Mouse (Mus musculus) c-Kit-positive CD71-negative TER-119-negative erythroid progenitor cells, embryonic 14.5 days (primary cell): ENCODE data around the gene Tmem88b.
A peak's percentile ranks its signal among the peaks of the same experiment; 100 is the strongest.

Experiments
- DNase-seq: peaks from one replicate; pipeline ENCODE4 v3.0.0-alpha.2; 2013; ENCODE audit warnings: low read depth

Gene Tmem88b

DNA sequence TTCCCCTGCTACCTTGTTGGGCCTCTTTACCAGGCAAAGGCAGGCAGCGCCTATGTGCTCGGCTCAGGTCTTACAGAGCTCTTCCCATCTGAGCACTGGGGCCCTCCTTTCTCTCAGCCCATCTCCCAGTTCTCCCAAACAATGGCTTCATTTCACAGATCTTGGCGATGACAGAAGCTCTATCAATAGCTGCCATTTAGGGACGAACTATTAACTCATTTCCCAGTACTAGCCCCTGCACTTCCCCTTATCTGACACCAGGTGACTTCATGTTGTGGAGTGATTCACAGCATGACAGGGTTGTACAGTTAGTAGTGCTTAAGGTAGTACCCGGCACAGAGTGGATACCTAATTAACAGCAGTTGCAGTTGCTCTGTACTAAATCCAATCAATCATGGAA is at the start of gene Tmem88b:
Gene Tmem88b (minus strand): TSS at position 56 of the 400 bp plus-strand sequence.
- no peak for DNase-seq

DNA sequence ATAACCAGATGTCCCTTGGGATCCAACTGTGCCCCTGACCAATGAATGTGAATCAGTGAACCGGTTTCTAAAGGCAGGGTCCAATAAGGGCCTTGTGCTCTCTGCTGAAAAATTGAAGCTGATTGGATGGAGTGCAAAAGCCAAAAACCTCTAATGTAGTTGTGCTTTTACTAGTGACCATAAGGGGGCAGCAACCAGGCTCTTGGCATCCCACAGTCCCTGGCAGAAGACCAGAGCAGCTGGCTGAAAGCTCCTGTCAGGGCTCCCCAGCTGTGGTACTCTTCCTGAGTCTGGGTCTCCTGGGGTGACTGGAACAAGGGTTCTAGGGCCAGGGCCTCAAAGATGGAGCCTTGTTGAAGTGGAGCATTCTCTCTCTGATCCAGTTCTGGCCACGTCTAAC is 48.2 kb upstream of the Tmem88b start:
- peak; percentile 67 for DNase-seq

DNA sequence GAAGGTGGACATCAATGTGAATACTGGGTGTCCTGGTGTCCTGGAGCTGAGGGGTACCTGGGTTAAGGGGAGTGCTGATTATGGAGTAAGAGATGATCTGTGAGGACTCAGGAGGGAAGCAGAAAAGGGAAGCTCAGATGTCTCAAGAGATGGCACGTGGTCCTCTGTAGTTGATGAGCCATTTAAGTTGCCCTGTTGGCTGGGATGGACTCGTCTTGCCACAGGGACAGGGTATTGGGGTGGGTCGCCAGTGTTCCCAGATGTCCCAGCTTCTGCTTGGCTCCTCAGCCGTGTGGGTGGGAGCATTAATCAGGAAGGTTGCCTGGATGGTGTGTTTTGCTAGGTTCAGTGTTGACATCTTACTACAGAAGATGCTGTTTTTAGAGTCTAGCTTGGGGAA is 47.6 kb upstream of the Tmem88b start:
- no peak for DNase-seq

GRCm38 (mm10) chr4:155832321-155832720 is 46.6 kb upstream of the Tmem88b start:
- DNase-seq: no peak

DNA sequence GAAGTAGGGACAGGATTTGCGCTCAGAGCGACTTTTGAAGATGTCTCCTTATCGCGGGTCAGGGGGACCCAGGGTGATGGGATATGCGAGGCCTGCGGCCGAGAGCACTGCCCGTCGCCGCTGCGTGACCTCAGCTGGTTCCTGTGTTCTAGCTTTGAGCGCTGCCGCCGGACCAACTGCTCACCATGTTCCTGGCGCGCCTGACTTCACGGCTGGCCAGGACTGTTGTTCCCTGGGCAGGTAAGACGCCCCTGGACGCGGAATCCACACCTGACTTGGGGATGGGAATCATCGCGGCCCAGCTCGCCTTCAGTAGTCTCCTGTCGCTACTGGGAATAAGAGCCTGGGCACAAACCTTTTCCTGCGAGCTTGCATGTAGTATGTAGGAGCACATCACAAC is 46.2 kb upstream of the Tmem88b start:
- no peak for DNase-seq

GRCm38 (mm10) chr4:155831205-155831766 is 45.6 kb upstream of the Tmem88b start, which contains the start of gene Aurkaip1:
TSS of gene Aurkaip1 (plus strand) at chr4:155831272.
- DNase-seq: peak; percentile 92

DNA sequence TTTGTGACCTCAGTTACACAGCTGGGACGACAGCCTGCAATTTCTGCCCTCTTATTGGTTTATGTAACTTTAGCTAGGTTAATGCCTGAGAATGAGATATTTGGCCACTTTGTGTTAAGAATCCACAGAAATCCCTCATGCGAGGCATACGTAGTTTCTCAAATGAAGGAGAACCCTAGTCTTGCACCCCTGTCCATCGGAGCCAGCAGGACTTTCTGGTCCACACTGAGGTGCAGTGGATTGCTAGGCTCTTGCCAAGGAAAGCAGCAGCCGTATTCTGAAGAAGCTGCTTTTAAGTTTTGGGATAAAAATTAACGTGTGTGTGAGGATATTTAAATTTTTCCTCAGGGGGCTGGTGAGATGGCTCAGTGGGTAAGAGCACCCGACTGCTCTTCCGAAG is 44.9 kb upstream of the Tmem88b start:
- no peak for DNase-seq

GRCm38 (mm10) chr4:155829866-155830265 is 44.2 kb upstream of the Tmem88b start:
- DNase-seq: no peak

DNA sequence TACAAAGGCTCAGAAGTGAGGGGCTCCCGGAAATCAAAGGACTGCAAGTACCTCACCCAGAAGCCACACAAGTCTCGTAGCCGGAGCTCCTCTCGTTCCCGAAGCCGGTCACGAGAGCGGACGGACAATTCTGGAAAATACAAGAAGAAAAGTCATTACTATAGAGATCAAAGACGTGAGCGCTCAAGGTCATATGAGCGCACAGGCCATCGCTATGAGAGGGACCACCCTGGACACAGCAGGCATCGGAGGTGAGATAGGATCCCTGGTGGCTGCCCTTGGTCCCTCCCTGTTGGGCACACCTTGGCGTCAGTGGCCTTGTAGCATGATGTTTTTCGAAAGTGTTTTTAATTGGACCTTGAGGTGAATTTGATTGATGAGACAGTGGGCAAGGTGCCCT is 37.8 kb upstream of the Tmem88b start:
- DNase-seq: no peak

- DNase-seq: no peak
Measured at GRCm38 (mm10) chr4:155821025-155821424, 35.4 kb upstream of the Tmem88b start.

DNA sequence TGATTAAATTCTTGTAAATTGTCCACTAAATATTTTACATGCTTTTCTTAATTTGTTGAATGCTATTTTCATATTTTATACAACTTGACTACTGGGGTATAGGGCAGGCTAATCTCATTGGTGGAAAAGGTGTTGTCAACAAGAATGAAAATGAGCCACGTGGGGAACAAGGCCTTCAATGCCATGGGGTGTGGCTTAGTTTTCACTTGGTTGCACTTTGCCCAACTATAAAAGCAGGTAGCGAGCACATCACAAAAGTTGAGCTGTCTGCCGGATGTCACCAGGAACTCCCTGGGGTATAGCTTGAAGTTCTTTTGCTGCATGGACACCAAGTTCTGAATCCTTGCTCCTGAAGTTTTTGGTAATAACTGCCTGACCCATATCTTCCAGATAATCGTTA is 31.9 kb upstream of the Tmem88b start:
- DNase-seq: no peak

- DNase-seq: no peak
Measured at GRCm38 (mm10) chr4:155812665-155813181, 27.0 kb upstream of the Tmem88b start.

DNA sequence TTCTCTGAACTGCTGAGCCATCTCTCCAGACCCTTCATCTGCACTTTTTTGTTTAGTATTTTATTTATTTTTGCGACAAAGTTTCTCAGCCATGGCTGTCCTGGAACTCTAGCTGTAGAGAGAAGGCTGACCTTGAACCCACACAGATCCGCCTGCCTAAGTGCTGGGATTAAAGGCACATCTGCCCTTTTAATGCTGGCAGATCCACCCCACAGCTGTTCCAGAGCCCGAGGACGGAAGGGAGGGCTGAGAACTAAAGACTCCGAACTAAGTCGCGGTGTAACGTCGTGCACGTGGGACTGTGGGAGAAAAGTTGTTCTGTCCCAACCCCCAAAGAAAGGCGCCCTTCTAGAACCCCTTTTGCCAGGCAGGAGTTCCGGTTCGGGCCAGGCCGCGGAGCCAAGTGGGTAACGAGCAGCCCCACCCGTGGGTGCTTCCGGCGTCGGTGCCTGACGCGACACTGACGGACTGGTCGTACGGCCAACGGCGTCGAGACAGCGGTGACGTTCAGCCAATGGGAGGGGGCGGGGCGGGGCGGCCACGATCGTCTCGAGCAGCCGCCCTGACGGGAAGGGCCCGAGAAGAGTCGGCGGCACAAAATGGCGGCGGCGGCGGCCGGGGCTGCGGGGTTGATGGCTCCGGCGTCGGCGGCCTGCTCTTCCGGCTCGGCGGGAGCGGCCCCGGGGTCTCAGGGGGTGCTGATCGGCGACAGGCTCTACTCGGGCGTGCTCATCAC is 26.4 kb upstream of the Tmem88b start, which contains the start of gene Ccnl2:
Gene Ccnl2 (plus strand): TSS at position 561 of the 736 bp plus-strand sequence.
- DNase-seq: peak; percentile 94

GRCm38 (mm10) chr4:155807841-155808240 is 22.2 kb upstream of the Tmem88b start:
- no peak for DNase-seq

- peak; percentile 93 for DNase-seq
Measured at GRCm38 (mm10) chr4:155803340-155804041, 17.8 kb upstream of the Tmem88b start.

DNA sequence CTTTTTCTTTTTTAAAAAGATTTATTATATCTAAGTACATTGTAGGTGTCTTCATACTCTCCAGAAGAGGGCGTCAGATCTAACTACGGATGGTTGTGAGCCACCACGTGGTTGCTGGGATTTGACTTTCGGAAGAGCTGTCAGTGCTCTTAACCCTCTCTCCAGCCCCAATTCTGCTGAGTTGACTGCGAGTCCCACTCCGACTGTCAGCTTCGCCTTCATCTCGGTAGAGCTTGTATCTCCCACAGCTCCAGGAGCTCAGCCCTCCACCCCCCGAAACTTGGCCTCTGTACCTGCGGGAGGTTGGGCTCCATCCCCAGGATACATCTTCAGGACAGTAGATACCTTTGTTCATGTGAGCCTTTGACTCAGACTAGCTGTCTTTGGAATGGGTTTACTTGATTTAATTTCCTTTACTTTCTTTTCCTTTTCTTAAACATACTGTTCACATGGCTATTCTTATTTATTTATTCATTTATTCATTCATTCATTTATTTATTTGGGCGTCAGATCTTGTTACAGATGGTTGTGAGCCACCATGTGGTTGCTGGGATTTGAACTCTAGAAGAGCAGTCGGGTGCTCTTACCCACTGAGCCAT is 17.2 kb upstream of the Tmem88b start, which contains the start of gene Mrpl20:
Gene Mrpl20 (plus strand): TSS at position 138 of the 599 bp plus-strand sequence.
- peak; percentile 38 for DNase-seq

DNA sequence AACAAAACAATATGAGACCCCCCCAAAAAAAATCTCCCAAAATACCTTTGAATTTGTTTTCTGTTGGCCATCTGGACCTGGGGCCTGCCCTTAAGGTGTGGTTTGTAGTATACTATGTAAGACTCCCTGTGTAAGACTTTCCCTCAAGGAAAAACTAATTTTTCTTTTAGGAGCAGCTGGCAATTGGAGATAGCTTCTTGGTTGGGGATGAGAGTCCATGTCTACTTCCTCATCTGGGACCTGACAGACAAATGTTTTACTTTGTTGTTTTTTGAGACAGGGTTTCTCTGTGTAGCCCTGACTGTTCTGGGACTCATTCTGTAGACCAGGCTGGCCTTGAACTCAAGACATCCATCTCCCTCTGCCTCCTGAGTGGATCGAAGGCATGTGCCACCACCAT is 16.4 kb upstream of the Tmem88b start:
- DNase-seq: no peak

GRCm38 (mm10) chr4:155793730-155794129 is 8.1 kb upstream of the Tmem88b start:
- no peak for DNase-seq

GRCm38 (mm10) chr4:155791240-155791933 is 5.7 kb upstream of the Tmem88b start:
- no peak for DNase-seq

DNA sequence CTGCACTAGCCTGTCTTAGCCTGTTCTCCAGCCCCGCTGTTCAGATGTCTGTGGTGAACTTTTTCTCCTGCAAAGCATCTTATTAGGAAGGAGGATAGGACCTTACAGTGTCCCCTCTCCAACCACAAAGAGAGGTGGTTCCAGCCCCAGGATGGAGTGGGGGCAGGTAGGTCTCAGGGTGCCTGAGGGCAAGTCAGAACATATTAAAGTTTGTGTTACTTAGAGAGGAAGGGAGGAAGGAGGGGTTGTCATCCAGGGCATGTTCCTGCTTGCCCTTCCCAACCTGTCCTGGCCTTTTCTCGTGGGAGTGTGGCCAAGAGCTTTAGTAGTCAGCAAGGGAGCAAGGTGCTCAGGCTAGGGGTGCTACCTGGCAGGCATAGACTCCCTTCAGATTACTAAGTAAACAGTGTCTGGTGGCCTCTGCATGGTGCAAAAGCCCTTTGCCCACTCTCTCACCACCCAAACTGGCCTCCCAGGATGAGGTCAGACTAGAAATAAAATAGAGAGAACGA is 5.0 kb upstream of the Tmem88b start:
- no peak for DNase-seq

DNA sequence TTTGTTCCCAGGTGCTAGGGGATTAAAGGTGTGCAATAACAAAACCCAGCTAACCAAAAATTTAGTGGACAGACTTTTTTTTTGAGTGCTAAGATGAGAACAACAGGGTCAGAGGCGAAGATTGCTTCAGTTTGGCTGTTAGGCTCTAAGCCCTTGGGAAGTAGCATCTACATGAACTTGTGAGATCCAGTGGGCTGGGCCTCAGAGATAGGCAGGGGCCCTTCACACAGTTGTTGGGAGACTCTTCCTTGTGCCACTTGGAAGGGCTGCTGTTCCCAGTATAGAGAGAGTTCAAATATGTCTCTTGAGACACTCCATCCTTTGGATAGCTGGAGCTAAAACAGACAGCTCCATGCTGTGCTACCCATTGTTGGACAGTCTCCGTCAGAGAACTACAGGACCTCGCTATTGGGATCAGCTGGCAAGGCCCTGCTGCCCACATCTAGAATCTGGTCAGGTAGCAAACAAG is 4.4 kb upstream of the Tmem88b start, which contains the start of gene Ankrd65:
Gene Ankrd65 (plus strand): TSS at position 419 of the 469 bp plus-strand sequence.
- no peak for DNase-seq
